Mouse (Mus musculus): ENCODE results near the gene Gpr149. TPM values are rescaled to one million over a fixed set of nuclear protein-coding genes. Genes with fewer than 3 reads are reported as not detected.

Gene Gpr149
- polyA plus RNA-seq (2012; ENCODE audit: insufficient read depth, insufficient read length, missing spikeins) = not detected in 2 replicates

GRCm38 (mm10) chr3:62604973-62605372, at the start of gene Gpr149:
Gpr149 (minus strand) TSS chr3:62605140.
- H3K4me3 ChIP-seq (ENCODE audit: insufficient read depth, low read depth, low read length) = no peak within 1 kb of the TSS
- no peak within 1 kb of the TSS for H3K27ac ChIP-seq (replicated peaks; ENCODE audit: low read depth, low read length)
- no peaks in the 10 kb centered on the region for H3K4me1 ChIP-seq (ENCODE audit: control insufficient read depth, insufficient read depth, insufficient read length, low read length)

- no peak overlapping the region for H3K4me3 ChIP-seq (ENCODE audit: insufficient read depth, low read depth, low read length)
- no peak overlapping the region for H3K27ac ChIP-seq (replicated peaks; ENCODE audit: low read depth, low read length)
- H3K4me1 ChIP-seq (ENCODE audit: control insufficient read depth, insufficient read depth, insufficient read length, low read length) = no peaks in the 10 kb centered on the region
Observed at GRCm38 (mm10) chr3:62650551-62650950, 45.6 kb upstream of the Gpr149 start.

GRCm38 (mm10) chr3:62610861-62611260, 5.9 kb upstream of the Gpr149 start:
- H3K4me1 ChIP-seq (ENCODE audit: control insufficient read depth, insufficient read depth, insufficient read length, low read length) = no peaks in the 10 kb centered on the region
- no peak overlapping the region for H3K27ac ChIP-seq (replicated peaks; ENCODE audit: low read depth, low read length)
- H3K4me3 ChIP-seq (ENCODE audit: insufficient read depth, low read depth, low read length) = no peak overlapping the region

GRCm38 (mm10) chr3:62605931-62606330, 991 bp upstream of the Gpr149 start:
- Histone ChIP-seq H3K4me3 (ENCODE audit: insufficient read depth, low read depth, low read length) (no peak overlapping the region), H3K27ac (replicated peaks; ENCODE audit: low read depth, low read length) (no peak overlapping the region)

GRCm38 (mm10) chr3:62604047-62604391, 921 bp downstream of the Gpr149 start:
- Histone ChIP-seq H3K4me3 (ENCODE audit: insufficient read depth, low read depth, low read length) (no peak overlapping the region), H3K4me1 (ENCODE audit: control insufficient read depth, insufficient read depth, insufficient read length, low read length) (no peaks in the 10 kb centered on the region), H3K27ac (replicated peaks; ENCODE audit: low read depth, low read length) (no peak overlapping the region)

More at GRCm38 (mm10) chr3:62605931-62606330, 991 bp upstream of the Gpr149 start:
- H3K4me1 ChIP-seq (ENCODE audit: control insufficient read depth, insufficient read depth, insufficient read length, low read length) = no peaks in the 10 kb centered on the region

GRCm38 (mm10) chr3:62603231-62604046, 1.5 kb downstream of the Gpr149 start:
- Histone ChIP-seq H3K27ac (replicated peaks; ENCODE audit: low read depth, low read length) (no peak overlapping the region), H3K4me1 (ENCODE audit: control insufficient read depth, insufficient read depth, insufficient read length, low read length) (no peaks in the 10 kb centered on the region), H3K4me3 (ENCODE audit: insufficient read depth, low read depth, low read length) (no peak overlapping the region)

GRCm38 (mm10) chr3:62602466-62602865, 2.5 kb downstream of the Gpr149 start:
- Histone ChIP-seq H3K27ac (replicated peaks; ENCODE audit: low read depth, low read length) (no peak overlapping the region), H3K4me1 (ENCODE audit: control insufficient read depth, insufficient read depth, insufficient read length, low read length) (no peaks in the 10 kb centered on the region), H3K4me3 (ENCODE audit: insufficient read depth, low read depth, low read length) (no peak overlapping the region)

- H3K27ac ChIP-seq (replicated peaks; ENCODE audit: low read depth, low read length) = no peak overlapping the region
- H3K4me1 ChIP-seq (ENCODE audit: control insufficient read depth, insufficient read depth, insufficient read length, low read length) = no peaks in the 10 kb centered on the region
- H3K4me3 ChIP-seq (ENCODE audit: insufficient read depth, low read depth, low read length) = no peak overlapping the region
Observed at GRCm38 (mm10) chr3:62594842-62595241, 10.1 kb downstream of the Gpr149 start.

- Histone ChIP-seq H3K4me1 (ENCODE audit: control insufficient read depth, insufficient read depth, insufficient read length, low read length) (no peaks in the 10 kb centered on the region), H3K4me3 (ENCODE audit: insufficient read depth, low read depth, low read length) (no peak overlapping the region), H3K27ac (replicated peaks; ENCODE audit: low read depth, low read length) (no peak overlapping the region)
Observed at GRCm38 (mm10) chr3:62585072-62585471, 19.9 kb downstream of the Gpr149 start.

- Histone ChIP-seq H3K4me3 (ENCODE audit: insufficient read depth, low read depth, low read length) (no peak overlapping the region), H3K27ac (replicated peaks; ENCODE audit: low read depth, low read length) (no peak overlapping the region), H3K4me1 (ENCODE audit: control insufficient read depth, insufficient read depth, insufficient read length, low read length) (no peaks in the 10 kb centered on the region)
Observed at GRCm38 (mm10) chr3:62527593-62527992, 77.3 kb downstream of the Gpr149 start.

- no peak overlapping the region for H3K27ac ChIP-seq (replicated peaks; ENCODE audit: low read depth, low read length)
- no peak overlapping the region for H3K4me3 ChIP-seq (ENCODE audit: insufficient read depth, low read depth, low read length)
- H3K4me1 ChIP-seq (ENCODE audit: control insufficient read depth, insufficient read depth, insufficient read length, low read length) = no peaks in the 10 kb centered on the region
Observed at GRCm38 (mm10) chr3:62527160-62527559, 77.8 kb downstream of the Gpr149 start.

- peak overlapping the region; percentile 65 for H3K4me3 ChIP-seq (ENCODE audit: insufficient read depth, low read depth, low read length)
- no peak overlapping the region for H3K27ac ChIP-seq (replicated peaks; ENCODE audit: low read depth, low read length)
Observed at GRCm38 (mm10) chr3:62507206-62507647, 97.7 kb downstream of the Gpr149 start.

GRCm38 (mm10) chr3:62506488-62507205, 98.3 kb downstream of the Gpr149 start, which contains the start of gene Dhx36:
Dhx36 (minus strand) TSS chr3:62507004.
- Histone ChIP-seq H3K4me3 (ENCODE audit: insufficient read depth, low read depth, low read length) (peak within 1 kb of the TSS; percentile 65), H3K27ac (replicated peaks; ENCODE audit: low read depth, low read length) (no peak within 1 kb of the TSS), H3K4me1 (ENCODE audit: control insufficient read depth, insufficient read depth, insufficient read length, low read length) (peaks cover 3% of the 10 kb centered on the region; the same call in 1 of the 2 replicates)

More at GRCm38 (mm10) chr3:62507206-62507647, 97.7 kb downstream of the Gpr149 start:
- H3K4me1 ChIP-seq (ENCODE audit: control insufficient read depth, insufficient read depth, insufficient read length, low read length) = peaks cover 3% of the 10 kb centered on the region; the same call in 1 of the 2 replicates

GRCm38 (mm10) chr3:62505166-62505900, 99.6 kb downstream of the Gpr149 start:
- no peak overlapping the region for H3K27ac ChIP-seq (replicated peaks; ENCODE audit: low read depth, low read length)
- H3K4me1 ChIP-seq (ENCODE audit: control insufficient read depth, insufficient read depth, insufficient read length, low read length) = peaks cover 3% of the 10 kb centered on the region; the same call in 1 of the 2 replicates
- peak overlapping the region; percentile 3 for H3K4me3 ChIP-seq (ENCODE audit: insufficient read depth, low read depth, low read length)

GRCm38 (mm10) chr3:62499327-62499726, 105.6 kb downstream of the Gpr149 start:
- H3K27ac ChIP-seq (replicated peaks; ENCODE audit: low read depth, low read length) = no peak overlapping the region
- no peak overlapping the region for H3K4me3 ChIP-seq (ENCODE audit: insufficient read depth, low read depth, low read length)
- H3K4me1 ChIP-seq (ENCODE audit: control insufficient read depth, insufficient read depth, insufficient read length, low read length) = no peaks in the 10 kb centered on the region
